Mouse (Mus musculus) forebrain, embryonic 11.5 days (tissue): Measurements from ENCODE around the gene Sh3bgrl3. TPM values are rescaled to one million over a fixed set of nuclear protein-coding genes. Genes with fewer than 3 reads are reported as not detected.
A peak's percentile ranks its signal among the peaks of the same experiment; 100 is the strongest.

ENCODE experiments used
- ATAC-seq: fragments of 200-750 bp; cut with Nextera tagmentation; replicated peaks from 2 replicates; pipeline ENCODE4 v1.8.0; 2017; ENCODE audit warnings: moderate TSS enrichment; ENCODE audit not compliant: low FRiP score
- DNase-seq: peaks from one replicate; pipeline ENCODE4 v3.0.0-alpha.2; 2017; ENCODE audit warnings: low spot score
- H3K27ac ChIP-seq: fragments of 300-500 bp; sonication (generic); 2 replicates; pipeline ENCODE4 v1.5.1; 2014; ENCODE audit warnings: low read depth, low read length
- H3K27me3 ChIP-seq: fragments of 300-500 bp; sonication (generic); 2 replicates; pipeline ENCODE4 v1.6.1; 2014; ENCODE audit warnings: mild to moderate bottlenecking, low read length, mixed read lengths; ENCODE audit not compliant: control insufficient read depth, insufficient read depth
- H3K36me3 ChIP-seq: fragments of 300-500 bp; sonication (generic); 2 replicates; pipeline ENCODE4 v1.6.1; 2014; ENCODE audit warnings: mild to moderate bottlenecking, low read length, moderate library complexity, mixed read lengths; ENCODE audit not compliant: control insufficient read depth, insufficient read depth
- H3K4me1 ChIP-seq: fragments of 300-500 bp; sonication (generic); replicated peaks from 2 replicates; pipeline ENCODE4 v1.6.1; 2014; ENCODE audit warnings: low read length, mixed read lengths; ENCODE audit not compliant: control insufficient read depth, insufficient read depth
- H3K4me2 ChIP-seq: fragments of 300-500 bp; sonication (generic); 2 replicates; pipeline ENCODE4 v1.6.1; 2014; ENCODE audit warnings: low read depth, mild to moderate bottlenecking, low read length, moderate library complexity, mixed read lengths; ENCODE audit not compliant: severe bottlenecking
- H3K4me3 ChIP-seq: fragments of 300-500 bp; sonication (generic); 2 replicates; pipeline ENCODE4 v1.5.1; 2014; ENCODE audit warnings: low read depth, low read length
- H3K9ac ChIP-seq: fragments of 300-500 bp; sonication (generic); 2 replicates; pipeline ENCODE4 v1.6.1; 2014; ENCODE audit warnings: low read length
- H3K9me3 ChIP-seq: fragments of 300-500 bp; sonication (generic); 2 replicates; pipeline ENCODE4 v1.6.1; 2016; ENCODE audit warnings: low read length, mixed read lengths; ENCODE audit not compliant: control insufficient read depth
- WGBS: fragments of 180-500 bp; shearing (Covaris S2); extraction: QIAGEN DNeasy Blood & Tissue Kit; methylation state at CpG from one replicate; pipeline ENCODE4 v1.1.7; 2014; 5-methylcytosine and 5-hydroxymethylcytosine counted together
- polyA plus RNA-seq: library from polyadenylated mRNA; unstranded; fragments of >200 nt; fragmentation: Nextera tagmentation; extraction: Ambion mirVana; gene quantifications from 2 replicates; pipeline ENCODE4 v1.2.1, GENCODE M21; 2014

Sh3bgrl3 gene
- polyA plus RNA-seq, 1 experiment from 2014 or later = 264 TPM

DNA sequence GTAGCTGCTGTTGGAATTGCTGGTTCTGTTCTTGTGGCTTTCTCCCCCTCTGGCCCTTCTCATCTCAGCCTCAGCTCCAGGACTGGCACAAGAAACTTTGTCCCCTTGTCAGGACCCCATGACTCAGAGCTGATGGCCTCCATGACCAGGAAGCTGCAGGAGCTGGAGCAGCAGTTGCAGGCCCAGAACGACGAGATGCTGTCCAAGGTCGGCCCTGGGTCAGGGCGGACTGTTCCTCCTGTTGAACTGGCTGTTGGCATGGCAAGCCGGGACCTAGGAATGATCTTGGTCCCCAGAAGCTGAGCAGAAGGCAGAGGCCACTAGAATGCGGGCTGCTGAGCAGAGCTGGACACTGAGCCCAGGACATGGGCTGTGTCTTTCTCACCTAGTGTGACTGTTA is 16.2 kb downstream of the Sh3bgrl3 start:
- no peak overlapping the region for H3K4me2 ChIP-seq
- no peak overlapping the region for H3K4me3 ChIP-seq
- ATAC-seq (no peak), DNase-seq (no peak)
- H3K27me3 ChIP-seq = no peaks in the 10 kb centered on the region
- no peak overlapping the region for H3K9ac ChIP-seq
- H3K27ac ChIP-seq = no peak overlapping the region
- peaks cover 4% of the 10 kb centered on the region; the same call in 1 of the 2 replicates for H3K4me1 ChIP-seq
- 79% methylated on average over 6 of the region's 6 CpGs for WGBS
- H3K36me3 ChIP-seq = no peaks in the 10 kb centered on the region
- H3K9me3 ChIP-seq = no peaks in the 10 kb centered on the region

DNA sequence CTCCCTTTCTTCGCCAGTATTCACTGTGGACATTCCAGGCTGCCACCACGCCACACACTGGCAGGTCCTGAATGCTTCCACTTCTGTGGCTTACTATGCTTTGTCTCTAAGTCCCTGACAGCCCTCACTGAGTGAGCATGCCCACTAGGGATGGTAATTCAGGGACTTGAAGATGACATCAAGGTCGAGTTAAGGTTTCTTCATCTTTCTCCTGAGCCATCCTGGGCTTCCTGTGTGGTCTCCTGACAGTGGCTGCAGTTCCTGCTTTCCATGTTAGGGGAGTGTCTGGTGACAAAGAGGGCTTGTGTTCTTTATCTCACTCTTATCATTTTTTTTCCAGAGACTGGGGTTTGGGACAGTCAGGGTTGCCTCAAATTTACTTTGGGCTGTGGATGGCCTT is 17.9 kb downstream of the Sh3bgrl3 start:
- peaks cover 4% of the 10 kb centered on the region; the same call in 1 of the 2 replicates for H3K4me1 ChIP-seq
- H3K36me3 ChIP-seq = no peaks in the 10 kb centered on the region
- DNase-seq (no peak), ATAC-seq (no peak)
- no peak overlapping the region for H3K9ac ChIP-seq
- no peak overlapping the region for H3K4me2 ChIP-seq
- H3K27me3 ChIP-seq = no peaks in the 10 kb centered on the region
- H3K4me3 ChIP-seq = no peak overlapping the region
- H3K9me3 ChIP-seq = no peaks in the 10 kb centered on the region
- 59% methylated on average over 3 of the region's 3 CpGs for WGBS
- no peak overlapping the region for H3K27ac ChIP-seq

DNA sequence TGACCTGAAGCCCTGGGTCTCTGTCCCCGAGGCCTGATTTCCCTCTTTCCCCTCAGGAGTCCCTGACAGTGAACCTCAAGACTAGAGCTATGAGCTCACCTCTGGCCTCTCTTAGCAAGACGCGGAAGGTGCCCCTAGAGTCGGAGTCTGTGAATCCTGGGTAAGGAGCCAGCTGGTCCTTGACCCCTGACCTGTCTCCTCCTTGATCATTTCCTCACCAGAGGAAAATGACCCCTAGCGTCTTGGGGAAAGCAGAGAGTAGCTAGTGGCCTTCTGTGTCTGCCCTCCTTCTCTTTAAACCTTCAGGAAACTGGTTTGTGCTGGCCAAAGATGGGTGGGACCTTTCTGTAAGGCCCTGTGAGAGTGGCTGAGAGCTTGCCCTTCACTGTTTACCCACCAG is 20.4 kb downstream of the Sh3bgrl3 start:
- WGBS = 67% methylated on average over 5 of the region's 5 CpGs

DNA sequence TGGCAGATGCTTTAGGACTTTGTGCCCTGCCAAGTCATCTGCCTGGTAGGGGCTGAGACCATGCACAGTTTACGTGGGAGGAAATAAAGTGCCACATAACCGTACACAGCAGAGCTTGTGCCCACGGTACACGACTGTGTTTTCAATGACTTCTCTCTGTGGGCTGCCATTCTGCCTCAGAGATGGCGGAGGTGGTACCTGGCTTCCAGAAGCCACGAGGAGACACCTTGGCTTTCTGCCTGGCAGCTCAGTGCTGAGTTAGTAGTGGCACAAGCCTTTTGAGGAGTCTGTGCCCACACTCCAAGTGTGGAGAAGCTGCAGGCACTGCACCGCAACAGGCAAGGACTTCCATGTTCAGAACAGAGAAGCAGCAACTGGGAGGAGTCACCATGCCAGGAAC is 20.9 kb downstream of the Sh3bgrl3 start:
- no peak for ATAC-seq

More for the DNA sequence above, 20.4 kb downstream of the Sh3bgrl3 start:
- Histone ChIP-seq H3K27me3 (no peaks in the 10 kb centered on the region), H3K36me3 (no peaks in the 10 kb centered on the region), H3K9ac (no peak overlapping the region), H3K4me2 (no peak overlapping the region), H3K4me3 (no peak overlapping the region), H3K4me1 (peaks cover 1% of the 10 kb centered on the region; the same call in 1 of the 2 replicates), H3K9me3 (no peaks in the 10 kb centered on the region), H3K27ac (no peak overlapping the region)
- DNase-seq (no peak), ATAC-seq (no peak)

GRCm38 (mm10) chr4:134106105-134106504 is 22.5 kb downstream of the Sh3bgrl3 start:
- no peak overlapping the region for H3K9ac ChIP-seq
- no peak for DNase-seq
- no peak overlapping the region for H3K4me2 ChIP-seq
- ATAC-seq = no peak
- no peaks in the 10 kb centered on the region for H3K36me3 ChIP-seq
- H3K4me3 ChIP-seq = no peak overlapping the region
- no peaks in the 10 kb centered on the region for H3K9me3 ChIP-seq
- 83% methylated on average over 7 of the region's 7 CpGs for WGBS
- H3K4me1 ChIP-seq = no peaks in the 10 kb centered on the region
- no peak overlapping the region for H3K27ac ChIP-seq
- no peaks in the 10 kb centered on the region for H3K27me3 ChIP-seq

More for the DNA sequence above, 20.9 kb downstream of the Sh3bgrl3 start:
- DNase-seq = no peak
- H3K4me1 ChIP-seq = no peaks in the 10 kb centered on the region
- 90% methylated on average over 7 of the region's 7 CpGs for WGBS
- H3K4me3 ChIP-seq = no peak overlapping the region
- H3K9me3 ChIP-seq = no peaks in the 10 kb centered on the region
- no peaks in the 10 kb centered on the region for H3K36me3 ChIP-seq
- no peak overlapping the region for H3K9ac ChIP-seq
- H3K27ac ChIP-seq = no peak overlapping the region
- no peaks in the 10 kb centered on the region for H3K27me3 ChIP-seq
- no peak overlapping the region for H3K4me2 ChIP-seq

GRCm38 (mm10) chr4:134102742-134103119 is 25.9 kb downstream of the Sh3bgrl3 start:
- Histone ChIP-seq H3K9ac (peak overlapping the region; percentile 64), H3K4me2 (peak overlapping the region; percentile 64), H3K27me3 (no peaks in the 10 kb centered on the region), H3K9me3 (no peaks in the 10 kb centered on the region), H3K4me1 (no peaks in the 10 kb centered on the region), H3K4me3 (peak overlapping the region; percentile 69), H3K27ac (no peak overlapping the region), H3K36me3 (no peaks in the 10 kb centered on the region)
- DNase-seq (no peak), ATAC-seq (peak; percentile 50)
- 3% methylated on average over 21 of the region's 21 CpGs for WGBS

DNA sequence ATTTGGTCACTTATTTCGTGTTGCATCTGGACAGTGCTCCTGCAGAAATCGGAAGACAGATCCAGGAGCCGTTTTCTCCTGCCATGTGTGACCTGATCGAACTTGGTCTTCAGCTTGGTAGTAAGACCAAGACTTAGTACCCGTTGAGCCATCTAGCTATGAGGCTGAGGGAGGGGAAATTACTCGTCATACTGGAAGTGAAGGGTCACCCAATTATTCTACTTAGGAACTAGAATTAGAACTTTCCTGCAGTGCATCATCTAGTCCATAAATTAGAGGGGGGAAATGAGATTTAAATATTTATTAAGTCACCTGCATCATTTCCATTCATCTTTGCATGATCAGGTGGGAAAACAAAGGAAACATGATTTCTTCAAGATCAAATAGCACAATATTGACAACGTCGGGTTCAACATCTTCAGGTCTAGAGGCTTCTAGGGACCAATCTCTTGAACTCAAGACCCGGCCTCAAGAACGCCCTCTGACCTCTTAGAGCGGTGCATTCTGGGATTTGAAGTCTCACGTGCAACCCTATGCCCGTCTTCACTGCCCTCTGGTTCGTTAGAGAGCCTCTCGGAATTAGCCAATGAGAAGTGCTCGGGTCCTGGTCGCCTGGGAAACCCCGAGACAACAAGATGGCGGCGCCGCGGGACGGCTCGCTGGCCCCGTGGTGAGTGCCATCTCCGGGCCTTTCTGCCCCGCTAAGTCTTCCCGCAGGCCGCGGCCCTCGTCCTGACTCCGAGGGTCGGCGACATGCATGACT is 26.4 kb downstream of the Sh3bgrl3 start, which contains the start of gene Ubxn11:
Gene Ubxn11 (plus strand): TSS at position 592 of the 763 bp plus-strand sequence.
- peak within 1 kb of the TSS; percentile 69 for H3K4me3 ChIP-seq
- H3K27ac ChIP-seq = no peak within 1 kb of the TSS
- peak within 1 kb of the TSS; percentile 64 for H3K4me2 ChIP-seq
- WGBS = 17% methylated on average over 34 of the region's 34 CpGs
- H3K9me3 ChIP-seq = no peaks in the 10 kb centered on the region
- no peaks in the 10 kb centered on the region for H3K4me1 ChIP-seq
- H3K27me3 ChIP-seq = no peaks in the 10 kb centered on the region
- no peaks in the 10 kb centered on the region for H3K36me3 ChIP-seq
- H3K9ac ChIP-seq = peak within 1 kb of the TSS; percentile 64
- peak; percentile 93 for DNase-seq
- ATAC-seq = peak; percentile 97

DNA sequence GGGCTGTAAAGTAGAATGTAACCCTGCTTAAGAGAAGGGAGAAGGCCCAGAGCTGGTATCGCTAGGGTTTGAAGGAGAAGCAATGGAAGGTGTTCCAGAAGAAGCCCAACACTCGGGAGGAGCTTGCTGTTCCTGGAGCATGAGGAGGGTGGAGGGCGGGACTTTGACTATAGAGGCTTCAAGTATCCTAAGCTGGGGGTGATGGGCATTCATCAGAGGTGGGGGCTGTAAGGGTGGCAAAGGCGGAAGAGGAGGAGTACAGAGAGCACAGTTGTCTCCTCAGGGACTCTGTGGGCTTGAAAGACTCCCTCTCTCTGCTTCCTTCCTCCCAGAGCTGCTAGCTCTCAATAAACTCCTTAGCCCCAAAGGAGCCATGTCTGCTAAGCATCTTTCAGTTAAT is 28.3 kb downstream of the Sh3bgrl3 start:
- Histone ChIP-seq H3K4me3 (no peak overlapping the region), H3K9me3 (no peaks in the 10 kb centered on the region), H3K4me2 (no peak overlapping the region), H3K27ac (no peak overlapping the region), H3K27me3 (no peaks in the 10 kb centered on the region), H3K36me3 (no peaks in the 10 kb centered on the region), H3K9ac (no peak overlapping the region), H3K4me1 (no peaks in the 10 kb centered on the region)
- DNase-seq (no peak), ATAC-seq (no peak)
- WGBS = 81% methylated on average over 4 of the region's 4 CpGs

DNA sequence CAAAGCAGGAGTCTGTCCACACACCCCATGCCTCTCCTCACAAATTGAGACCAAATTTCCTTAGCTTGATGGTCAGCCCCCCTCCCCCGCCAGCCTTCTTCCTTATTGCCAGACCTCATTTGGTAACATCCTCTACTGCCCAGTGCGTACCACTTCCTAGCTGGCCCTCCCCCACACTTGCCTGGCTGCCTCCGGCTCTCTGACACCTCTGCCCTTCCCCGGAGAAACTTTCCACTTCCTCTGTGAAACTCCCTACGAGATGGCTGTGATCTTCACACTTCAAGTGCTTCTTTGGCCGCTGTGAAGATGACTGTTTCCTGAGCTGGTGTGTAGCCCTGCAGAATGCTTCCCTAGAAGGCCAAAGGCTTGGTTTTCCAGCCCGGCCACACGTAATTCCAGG is 30.0 kb downstream of the Sh3bgrl3 start:
- H3K4me3 ChIP-seq = no peak overlapping the region
- no peak overlapping the region for H3K4me2 ChIP-seq
- H3K27me3 ChIP-seq = no peaks in the 10 kb centered on the region
- H3K9ac ChIP-seq = no peak overlapping the region
- no peak for DNase-seq
- no peak overlapping the region for H3K27ac ChIP-seq
- no peaks in the 10 kb centered on the region for H3K36me3 ChIP-seq
- H3K9me3 ChIP-seq = no peaks in the 10 kb centered on the region
- no peak for ATAC-seq
- no peaks in the 10 kb centered on the region for H3K4me1 ChIP-seq
- 77% methylated on average over 8 of the region's 8 CpGs for WGBS
